Mouse (Mus musculus): ENCODE measurements around the gene Ptpro.
A peak's percentile ranks its signal among the peaks of the same experiment; 100 is the strongest.
"Not testable (repeated sequence)": the region's sequence is repeated elsewhere in the genome, so short reads cannot be mapped to it uniquely, and the experiment has no call there.

Gene Ptpro

DNA sequence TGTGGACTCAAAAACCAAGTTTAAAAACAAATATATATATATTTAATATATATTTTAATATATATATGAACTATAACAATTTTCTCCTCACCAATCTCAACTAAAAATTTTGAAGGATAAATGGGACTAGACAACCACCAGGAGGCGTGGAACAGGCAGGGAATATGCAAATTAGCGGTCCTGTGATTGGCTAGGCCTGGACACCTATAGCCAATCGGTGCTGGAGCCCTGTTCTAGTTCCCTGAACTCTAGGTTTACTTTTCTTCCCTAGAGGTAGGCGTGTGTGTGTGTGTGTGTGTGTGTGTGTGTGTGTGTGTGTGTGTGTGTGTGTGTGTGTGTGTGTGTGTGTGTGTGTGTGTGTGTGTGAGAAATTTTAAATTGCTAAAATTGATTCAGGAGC, 134.8 kb downstream of the Ptpro start:
- DNase-seq (ENCODE audit: low spot score in 2 of 2), result no peak

DNA sequence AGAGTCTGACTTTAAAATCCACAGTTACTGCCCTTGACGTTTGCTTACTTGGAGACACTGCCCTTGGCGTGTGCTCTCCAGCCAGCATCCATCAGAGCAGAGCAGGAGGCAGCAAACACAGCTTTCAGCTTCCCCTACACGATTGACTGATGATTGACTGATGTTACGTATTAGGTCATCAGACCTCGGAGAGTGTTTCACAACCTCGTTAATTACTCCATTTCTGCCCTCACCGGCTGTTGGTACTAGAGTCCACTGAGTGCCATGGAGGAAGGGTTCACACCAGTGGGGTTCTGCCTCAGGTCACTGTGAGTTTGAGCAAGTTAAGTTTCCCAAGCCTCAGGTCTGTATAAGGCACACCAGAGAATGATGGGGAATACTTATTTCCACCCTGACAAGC, 143.0 kb downstream of the Ptpro start:
- no peak for DNase-seq (ENCODE audit: low spot score in 2 of 2)

DNA sequence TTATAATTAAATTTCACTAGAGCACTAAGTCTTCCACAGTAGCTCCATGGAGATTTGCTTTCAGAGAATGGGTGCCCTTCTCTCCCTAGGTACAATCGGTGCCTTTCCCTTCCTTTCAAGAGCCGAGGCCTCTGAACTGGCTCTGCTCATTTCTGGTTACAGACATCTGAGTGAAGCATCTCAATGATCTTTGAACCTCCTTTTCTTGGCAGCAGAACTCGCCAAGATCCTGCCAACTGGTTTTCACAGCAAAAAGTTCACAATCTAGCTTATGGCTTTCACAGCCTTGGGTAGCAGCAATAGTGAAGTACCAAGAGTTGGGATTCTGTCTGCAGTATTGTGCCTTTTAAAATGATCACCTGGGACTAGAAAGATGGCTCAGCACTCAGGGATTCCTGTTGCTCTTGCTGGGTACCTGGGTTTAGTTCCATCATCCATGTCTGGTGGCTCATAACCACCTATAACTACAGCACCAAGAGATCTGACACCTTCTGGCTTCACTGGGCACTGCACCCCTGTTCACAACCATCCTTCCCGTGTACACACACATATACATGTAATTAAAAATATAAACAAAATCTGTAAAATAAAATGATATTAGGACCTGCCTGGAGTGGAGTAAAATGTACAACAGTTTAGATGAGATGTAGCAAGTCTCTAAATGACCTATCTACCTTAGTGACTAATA, 144.1 kb downstream of the Ptpro start:
- no peak for DNase-seq (ENCODE audit: low spot score in 2 of 2)

DNA sequence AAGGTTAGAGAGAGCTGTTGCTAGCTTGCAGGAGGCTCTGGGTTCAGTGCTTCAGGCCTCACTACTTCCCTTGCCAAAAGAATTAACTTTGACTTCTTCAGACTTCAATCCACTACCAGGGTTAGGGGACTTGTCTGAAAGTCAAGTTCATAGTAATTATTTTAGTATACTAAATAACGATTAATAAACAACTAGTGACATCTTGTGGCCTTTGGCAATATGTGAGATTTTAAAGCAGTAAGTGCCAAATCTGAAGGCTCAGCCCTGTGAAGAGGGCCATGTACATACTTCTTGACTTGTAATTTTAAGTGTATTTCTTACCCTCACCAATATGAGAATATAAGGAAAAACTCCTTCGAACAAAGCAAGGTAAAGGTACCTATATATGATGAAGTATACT, 145.2 kb downstream of the Ptpro start:
- no peak for DNase-seq (ENCODE audit: low spot score in 2 of 2)

DNA sequence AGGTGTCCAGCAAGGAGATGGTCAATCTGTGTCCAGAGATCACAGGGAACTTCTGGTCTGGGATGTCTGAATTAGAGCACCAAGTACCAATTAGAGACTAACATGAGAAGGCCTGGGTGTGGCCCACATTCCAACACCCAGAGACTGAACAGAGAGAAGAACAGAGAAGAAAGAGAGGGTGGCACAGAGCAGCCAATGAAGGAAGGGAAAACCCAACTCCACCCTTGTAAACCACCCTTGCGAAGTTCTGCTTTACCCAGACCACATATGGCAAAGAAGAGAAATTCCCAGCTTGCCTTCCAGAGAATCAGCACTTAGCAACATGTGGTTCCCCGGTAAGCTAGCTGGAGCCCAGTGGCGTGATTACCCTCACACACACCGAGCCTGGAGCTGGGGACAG, 152.1 kb downstream of the Ptpro start:
- DNase-seq (ENCODE audit: low spot score in 2 of 2), result no peak

DNA sequence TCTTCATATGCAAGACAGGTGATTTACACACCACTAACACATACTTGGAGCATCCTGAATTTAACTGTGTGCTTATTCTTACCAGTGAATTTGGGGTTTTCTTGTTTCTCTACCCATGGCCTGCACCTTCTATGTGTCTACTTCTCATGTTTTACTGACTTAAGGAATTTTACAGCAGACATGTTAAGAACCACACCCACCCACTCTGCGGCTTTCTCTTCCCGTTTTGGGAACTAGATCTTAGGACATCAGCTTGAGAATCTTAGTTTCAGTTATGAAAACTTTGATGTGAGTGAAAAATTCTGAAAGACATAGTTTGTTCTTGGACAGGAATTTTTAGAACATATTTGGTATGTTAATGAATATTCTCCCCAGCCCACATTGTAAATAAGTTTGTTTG, 153.6 kb downstream of the Ptpro start:
- no peak for DNase-seq (ENCODE audit: low spot score in 2 of 2)

DNA sequence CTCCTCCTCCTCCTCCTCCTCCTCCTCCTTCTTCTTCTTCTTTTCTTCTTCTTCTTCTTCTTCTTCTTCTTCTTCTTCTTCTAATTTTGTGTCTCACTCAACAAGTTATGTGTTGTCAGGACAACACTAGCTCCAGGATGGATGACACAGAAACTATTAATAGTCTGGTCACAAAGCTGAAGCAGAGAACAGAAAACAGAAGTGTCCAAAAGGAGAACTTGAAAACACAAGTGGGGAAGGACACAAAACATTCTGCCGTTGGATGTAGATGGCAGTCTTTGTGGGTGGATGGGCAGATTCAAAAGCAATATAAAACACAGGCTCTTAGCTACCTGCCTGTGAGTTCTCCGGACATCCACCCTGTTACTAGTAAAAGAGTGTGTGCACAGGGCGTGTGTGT, 158.4 kb downstream of the Ptpro start:
- DNase-seq (ENCODE audit: low spot score in 2 of 2), result no peak

DNA sequence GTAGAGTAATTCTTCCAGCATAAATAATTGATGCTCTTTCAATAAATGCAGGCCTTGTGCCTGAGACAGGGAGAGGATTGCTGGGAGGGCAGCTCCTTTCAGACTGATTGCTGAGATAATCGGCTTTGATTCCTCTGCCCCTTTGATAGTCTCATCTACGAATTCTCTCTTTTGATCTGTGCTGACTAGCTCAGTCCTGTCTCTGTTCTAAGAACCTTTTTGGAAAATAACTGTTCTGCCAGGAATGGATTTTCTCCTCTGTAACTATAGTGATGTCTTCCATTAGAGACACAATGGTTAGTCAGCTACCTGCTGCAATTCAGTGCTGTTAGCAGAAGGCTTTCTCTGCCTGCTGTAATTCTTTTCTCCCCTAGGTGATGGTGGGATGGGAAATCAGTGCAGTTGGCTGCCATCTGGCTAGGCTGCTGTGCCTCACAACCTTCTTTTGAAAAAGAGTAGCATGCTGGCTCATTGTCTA, 159.8 kb downstream of the Ptpro start:
- DNase-seq (ENCODE audit: low spot score in 2 of 2), result no peak

DNA sequence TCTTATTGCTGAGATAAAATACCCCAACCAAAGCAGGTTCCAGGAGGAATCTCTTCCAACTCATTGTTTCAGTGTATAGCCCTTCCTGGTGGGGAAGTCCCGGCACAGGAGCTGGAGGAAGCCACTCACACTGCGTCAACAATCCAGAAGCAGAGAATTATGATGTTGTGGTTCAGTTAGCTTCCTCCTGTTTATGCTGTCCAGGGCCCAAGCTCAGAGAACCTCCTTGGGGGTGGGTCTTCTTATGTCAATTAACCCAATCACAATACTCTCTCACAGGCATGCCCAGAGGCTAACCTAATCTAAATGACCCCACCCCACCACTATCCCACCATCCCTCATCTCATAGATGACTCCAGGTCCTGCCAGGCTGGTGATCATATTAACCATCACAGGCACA, 160.9 kb downstream of the Ptpro start:
- DNase-seq (ENCODE audit: low spot score in 2 of 2), result no peak

DNA sequence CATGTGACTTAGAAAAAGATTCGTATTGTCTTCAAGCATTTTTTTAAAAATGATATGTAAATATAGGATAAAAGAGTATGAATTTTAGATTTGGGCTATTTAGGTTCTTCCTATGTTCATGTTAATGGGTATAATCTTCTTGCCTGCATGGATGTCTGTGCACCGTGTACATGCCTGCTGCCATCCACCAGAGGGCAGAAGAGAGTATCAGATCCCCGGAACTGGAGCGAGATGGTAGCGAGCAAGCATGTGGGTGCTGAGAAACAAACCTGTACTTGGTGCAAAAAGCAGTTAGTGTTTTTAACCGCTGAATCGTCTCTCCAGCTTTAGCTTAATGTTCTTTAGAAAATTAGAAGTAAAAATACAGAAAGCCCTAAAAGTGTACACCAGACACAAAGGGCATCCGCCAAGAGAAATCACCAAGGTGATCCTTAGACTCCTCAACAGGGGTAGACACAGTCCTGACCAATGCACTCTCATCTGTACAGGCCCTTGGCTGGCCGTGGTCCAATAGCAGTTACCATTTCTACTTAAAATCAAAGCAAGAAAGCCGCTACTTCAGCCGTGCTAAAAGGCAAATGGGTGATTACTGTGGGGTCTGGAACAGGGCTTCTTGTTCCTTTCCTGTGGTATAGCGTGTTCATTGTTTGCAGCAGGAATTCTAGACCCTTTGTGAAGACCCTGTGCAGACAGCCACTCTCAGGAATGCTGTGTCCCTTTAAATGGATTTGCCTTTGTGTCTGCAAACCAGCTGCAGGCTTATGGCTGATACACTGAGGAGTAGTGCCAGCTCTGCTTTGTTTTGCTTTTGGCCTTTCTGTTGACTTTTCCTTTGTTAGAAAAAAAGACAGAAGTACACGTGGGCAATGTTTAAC, 162.6 kb downstream of the Ptpro start:
- DNase-seq (ENCODE audit: low spot score in 2 of 2), result peak in 1 of 2 experiments; percentile 24

DNA sequence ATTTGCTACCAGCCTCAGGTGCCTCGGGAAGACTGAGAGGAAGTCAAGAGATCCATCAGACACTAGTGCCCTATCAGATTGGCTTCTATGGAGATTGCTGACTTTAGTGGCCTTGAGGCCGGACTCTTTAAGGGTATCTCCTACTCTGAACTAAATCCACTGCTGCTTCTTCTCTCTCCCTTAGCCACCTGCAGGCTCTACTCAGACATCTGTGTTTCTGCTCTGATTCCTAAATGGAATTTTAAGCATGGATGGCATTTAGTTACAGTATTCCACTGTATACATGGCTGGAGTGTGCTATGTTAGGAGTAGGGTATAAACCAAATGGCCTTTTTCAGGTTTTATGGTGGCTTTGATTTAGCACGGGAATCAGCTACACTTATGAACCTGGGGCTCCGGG, 170.7 kb downstream of the Ptpro start:
- DNase-seq (ENCODE audit: low spot score in 2 of 2), result no peak

DNA sequence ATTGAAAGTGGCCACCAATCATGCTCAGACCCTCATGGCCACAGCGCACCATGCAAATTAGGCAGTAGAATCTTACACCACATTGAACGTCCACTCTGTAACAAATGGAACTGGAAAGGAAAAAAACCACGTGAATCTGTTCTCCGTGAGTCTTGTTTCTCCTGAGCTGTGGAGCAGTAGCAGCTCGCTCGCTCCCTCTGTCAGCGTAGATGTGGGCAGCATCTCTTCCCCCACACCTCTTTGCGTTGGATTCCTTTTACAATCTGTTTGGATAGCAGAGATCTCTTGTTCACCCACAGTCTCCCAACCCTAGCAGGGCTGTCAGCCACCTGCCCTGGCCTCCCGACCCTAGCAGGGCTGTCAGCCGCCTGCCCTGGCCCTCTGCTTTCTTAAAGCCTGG, 171.7 kb downstream of the Ptpro start:
- DNase-seq (ENCODE audit: low spot score in 2 of 2), result no peak

DNA sequence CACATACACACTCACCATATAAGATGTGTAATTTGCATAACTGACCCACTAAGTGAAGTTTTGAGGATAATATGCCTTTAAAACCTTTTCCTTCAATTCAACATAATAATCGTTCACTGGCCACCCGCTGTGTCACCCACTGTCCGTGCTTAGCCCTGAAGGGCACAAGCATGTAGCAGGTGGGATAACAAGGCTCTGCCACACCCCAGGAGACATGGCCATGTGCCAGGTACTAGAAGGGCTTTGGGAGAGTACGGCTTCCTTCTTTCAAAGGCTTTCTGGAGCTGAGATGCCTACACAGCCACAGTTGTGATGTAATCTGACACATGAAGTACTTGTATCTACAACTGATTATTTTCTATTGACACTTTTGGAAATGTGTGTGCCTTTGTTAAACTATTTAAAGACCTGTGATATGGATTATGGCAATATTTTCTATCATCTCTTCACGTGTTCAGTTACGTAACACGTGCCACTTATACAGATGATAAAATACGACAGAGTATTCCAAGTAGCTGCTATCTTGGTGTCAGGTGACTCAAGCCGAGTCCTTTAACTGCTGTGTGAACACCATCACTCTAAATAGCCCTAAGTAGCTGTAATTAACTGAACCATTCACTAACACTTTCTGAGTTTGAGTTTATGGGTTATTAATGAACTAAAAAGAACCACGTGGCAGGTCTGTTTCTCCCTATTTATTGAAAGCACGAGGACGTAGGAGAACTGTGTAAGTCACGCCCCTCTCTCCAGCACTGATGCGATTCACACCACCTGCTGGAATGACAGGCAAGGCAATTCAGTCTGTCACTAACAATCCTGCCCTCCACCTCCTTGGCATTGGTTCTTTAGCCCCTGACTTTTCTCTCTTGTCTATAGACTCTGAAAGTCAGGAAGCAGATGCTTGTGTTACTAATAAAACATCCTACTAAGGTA, 173.6 kb downstream of the Ptpro start:
- no peak for DNase-seq (ENCODE audit: low spot score in 2 of 2)

DNA sequence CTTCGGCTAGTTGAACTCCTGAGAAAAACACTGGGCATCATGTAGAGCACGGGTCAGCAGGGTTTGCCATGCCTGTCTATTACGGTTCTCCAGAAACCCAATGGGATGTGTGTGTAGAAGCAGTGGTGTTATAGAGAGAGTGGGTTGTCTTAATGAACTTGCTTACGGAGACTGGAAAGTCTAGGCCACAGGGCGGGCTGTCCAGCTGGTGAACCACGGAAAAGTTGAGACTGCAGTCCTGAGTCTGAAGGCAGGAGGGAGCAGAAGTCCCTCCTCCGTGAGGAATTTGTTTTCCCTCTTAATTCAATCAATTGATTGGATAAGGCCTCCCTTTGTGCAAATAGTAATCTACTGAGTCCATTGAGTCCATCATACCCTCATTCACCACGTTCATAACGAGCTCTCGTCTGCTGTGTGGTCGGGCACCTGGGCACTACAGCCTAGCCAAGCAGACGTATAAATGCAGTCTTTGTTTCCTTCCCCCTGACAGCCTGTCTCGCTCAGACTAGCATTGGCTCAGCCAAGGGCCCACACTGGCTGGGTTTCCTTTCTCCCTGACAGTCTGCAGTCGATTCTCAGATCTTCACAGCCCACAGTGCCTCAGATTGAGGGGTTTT, 181.5 kb downstream of the Ptpro start:
- DNase-seq (ENCODE audit: low spot score in 2 of 2), result no peak

DNA sequence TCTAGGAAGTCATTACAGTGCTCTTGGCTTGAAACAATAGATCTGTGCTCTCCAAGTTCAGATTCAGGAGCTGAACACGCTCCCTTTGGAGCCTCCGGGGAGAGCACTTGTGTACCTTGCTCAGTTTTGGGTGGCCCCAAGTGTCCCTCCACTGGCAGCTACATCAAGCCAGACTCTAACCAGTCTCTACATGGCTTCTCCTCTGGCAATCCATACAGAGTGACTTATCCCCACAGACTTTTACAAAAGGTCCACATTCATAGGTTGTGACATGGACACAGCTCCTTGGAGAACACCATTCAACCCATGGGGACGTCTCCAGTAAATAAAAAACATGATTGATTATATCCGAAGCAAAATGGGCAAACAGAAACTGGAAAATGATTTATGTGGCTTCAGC, 185.4 kb downstream of the Ptpro start:
- no peak for DNase-seq (ENCODE audit: low spot score in 2 of 2)

DNA sequence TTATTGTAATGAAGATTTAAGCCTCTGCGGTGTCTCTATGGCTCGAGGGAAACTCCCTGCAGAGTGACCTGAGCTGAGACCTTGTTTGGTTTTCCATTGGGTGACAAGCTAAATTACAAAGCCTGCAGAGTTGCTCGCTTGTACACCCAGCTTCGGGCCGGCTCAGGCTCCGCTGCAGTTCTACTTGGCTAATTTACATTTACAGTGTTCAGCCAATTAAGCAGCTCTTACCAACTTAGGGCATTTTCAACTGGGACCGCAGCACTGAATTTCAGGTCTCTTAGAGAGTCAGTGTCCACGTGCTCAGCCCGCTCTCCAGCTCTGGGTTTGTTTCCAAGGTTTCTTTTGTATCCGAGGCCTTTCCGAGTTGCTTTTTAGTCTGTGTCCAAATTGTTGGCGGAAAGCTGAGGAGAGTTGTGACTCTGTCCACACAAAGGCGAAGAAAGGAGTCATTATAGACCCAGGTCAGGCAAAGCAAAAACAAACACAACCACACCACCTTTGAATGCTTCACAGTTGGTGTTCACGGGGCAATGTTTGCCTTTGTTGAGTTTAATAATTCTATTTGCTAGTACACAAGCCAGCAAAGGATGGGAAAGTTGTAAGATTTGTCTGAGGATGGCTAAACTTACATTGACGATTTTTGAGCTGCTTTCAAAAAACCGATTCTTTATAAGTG, 185.9 kb downstream of the Ptpro start:
- no peak for DNase-seq (ENCODE audit: low spot score in 2 of 2)

DNA sequence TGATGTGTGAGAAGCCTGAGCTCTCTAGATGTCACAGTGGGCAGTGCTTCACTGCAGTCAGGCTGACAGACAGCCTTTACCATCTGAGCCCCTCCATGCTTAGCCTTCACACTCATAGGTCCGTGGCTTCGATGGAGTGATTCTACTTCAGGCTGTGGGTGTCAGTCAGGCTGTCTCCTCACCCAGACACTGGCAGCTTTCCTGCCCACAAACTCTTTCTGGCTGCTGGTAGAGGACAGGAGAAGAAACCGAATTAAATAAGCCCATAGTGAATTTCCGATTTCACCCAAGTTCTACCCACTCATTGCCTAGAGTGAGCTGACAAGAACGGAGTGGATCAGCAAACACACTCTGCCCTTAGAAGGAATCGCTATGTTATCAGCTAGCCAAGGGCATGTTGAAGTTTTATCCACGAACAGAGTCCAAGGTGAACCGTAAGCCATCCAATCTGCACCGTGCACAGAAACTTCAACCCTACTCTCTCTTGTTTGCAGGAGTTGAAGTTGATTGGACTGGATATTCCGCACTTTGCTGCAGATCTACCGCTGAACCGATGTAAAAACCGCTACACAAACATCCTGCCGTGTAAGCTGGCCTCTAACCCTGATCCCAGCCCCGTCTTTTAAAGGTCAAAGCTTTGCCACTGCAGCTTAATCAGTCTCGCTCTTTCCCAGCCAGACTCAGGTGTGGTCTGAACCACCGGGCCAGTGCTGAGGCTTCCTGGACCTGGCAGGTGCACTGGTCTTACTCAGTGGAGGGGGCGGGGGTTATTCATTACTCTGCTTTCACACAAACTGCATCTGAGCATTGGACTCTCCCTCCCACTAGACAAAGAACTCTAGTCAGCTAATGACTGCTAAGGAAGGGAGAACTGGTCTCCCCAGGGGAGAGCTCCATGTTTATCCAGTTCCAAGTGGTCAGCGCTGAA, 188.7 kb downstream of the Ptpro start:
- no peak for DNase-seq (ENCODE audit: low spot score in 2 of 2)

DNA sequence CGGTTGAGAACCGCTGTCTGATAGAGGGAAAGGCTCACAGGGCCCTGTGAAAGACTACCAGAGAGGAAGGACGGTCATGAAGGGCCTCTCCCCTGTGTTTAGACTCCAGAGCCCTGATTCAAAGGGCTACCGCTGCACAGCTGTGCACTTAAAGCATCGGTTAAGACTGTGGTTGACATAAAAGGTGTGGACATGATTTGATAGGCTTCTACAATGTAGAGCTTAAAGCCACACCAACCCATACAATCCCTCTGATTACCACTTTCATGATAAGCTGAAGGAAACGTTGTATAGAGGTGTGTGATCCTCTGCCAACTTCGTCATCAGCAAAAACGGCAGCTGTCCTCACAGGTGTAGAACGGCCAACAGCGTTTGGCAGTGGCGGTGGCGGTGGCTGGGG, 191.0 kb downstream of the Ptpro start:
- DNase-seq (ENCODE audit: low spot score in 2 of 2), result no peak

DNA sequence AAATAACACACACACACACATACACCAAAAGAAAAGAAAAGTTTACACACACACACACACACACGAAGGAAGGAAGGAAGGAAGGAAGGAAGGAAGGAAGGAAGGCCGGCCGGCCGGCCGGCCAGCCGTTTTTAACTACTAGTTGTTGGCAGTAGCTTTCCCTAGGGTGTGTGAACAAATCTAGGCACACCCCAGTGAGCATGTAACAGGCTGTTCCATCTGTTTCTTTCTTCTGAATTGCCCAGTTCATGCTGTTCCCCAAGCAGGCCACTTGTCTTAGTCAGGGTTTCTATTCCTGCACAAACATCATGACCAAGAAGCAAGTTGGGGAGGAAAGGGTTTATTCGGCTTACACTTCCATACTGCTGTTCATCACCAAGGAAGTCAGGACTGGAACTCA, 194.0 kb downstream of the Ptpro start:
- DNase-seq (ENCODE audit: low spot score in 2 of 2), result not testable (repeated sequence)

DNA sequence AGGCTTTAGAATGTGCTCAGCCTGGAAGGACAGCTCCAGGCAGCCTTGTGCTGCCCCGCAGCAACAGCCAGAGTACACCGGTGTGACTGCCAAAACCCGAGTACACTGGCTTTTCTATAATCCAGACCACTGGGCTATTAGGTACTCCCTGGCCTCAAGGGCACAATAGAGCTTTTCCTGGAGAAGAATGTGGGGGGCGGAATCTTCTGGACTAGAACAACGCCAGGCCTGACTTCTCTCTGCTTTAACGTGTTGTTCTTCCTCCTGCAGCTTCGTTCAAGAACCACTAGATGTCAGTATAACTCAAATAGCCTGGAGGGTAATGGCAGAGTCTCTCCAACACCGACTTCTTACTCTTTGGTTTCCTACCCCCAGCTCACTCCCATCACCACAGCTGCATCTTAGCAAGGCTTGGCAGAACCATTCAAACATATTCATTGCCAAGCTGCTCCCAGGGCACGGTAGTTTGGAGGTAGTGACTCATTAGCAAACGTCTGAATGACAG, 203.5 kb downstream of the Ptpro start:
- DNase-seq (ENCODE audit: low spot score in 2 of 2), result peak in 1 of 2 experiments; percentile 20

Measured in frontal cortex, postnatal 25 days (tissue).